Mouse (Mus musculus): ENCODE measurements around the gene Litaf.

The Litaf gene

DNA sequence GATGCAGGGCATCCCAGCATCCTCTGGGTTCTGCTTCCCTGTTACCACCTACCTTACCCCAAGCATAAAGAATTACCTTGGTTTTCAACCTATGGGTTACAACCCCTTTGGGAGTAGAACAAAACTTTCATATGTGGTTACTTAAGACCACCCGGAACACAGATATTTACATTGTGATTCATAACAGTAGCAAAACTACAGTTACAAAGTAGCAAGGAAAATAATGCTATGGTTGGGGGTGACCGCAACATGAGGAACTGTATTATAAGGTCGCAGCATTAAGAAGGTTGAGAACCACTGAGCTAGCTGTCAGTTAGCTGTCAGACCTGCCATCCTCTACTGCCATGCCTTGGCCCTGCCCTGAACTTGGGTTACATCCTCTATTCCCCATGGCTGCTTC, 2.7 kb upstream of the Litaf start:
- in situ Hi-C loops (cut with MboI; ENCODE audit: low sequenced_read_pairs) = no loop called here

DNA sequence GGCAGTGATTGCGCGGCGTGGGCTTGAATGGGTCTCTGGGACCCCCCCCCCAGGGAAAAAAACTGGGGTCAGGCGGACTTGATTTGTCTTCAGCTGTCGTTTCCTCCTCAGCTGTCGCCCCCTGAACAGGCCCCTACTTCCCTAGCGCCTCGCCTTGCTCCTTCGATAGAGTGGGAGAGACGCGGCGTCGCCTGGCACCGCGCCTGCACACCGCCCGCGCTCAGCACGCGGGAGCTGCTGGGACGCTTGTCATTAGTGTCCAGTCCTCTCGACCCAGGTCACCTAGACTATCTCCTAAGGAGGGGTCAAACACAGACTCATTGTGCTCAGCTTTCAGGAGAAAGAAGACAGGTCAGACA, 855 bp upstream of the Litaf start:
- in situ Hi-C loops (cut with MboI; ENCODE audit: low sequenced_read_pairs) = no loop called here

DNA sequence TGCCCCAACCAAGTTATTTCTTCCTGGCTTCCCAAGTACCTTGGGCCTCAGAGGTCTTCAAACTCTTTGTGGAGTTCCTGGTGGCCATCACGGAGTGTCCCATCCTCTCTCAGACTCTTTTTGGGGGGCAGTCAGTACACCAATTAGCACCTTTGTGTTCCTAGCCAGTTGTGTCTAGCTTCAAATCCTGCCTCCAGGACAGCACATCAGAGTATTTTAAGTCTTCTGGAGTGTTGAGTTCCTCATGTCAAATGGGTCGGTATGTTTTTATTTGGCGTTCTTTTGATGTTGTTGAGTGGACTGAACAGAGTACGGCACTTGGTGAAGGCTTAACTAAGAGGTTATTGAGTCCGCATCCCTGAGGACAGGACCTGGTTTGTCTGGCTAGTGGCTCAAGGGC, 526 bp downstream of the Litaf start:
- in situ Hi-C loops (cut with MboI; ENCODE audit: low sequenced_read_pairs) = no loop called here

DNA sequence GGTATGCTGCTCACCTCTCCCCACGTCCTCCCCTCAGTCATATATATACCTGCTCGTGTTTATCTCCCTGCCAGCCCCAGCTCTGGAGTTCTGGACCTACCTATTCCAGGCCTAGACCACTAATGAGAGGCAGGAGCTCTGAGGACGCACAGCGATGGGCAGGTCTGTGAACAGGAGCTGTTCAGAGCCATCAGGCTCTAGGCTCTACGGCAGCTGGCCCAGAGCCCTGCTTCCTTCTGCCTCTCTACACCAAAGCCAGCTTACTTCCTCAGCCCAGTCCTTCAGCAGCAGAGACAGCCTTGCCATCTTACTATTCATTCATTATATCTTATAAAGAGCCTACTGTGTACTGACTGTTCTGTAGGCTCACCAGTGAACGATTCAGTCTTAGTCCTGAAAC, 1.2 kb downstream of the Litaf start:
- in situ Hi-C loops (cut with MboI; ENCODE audit: low sequenced_read_pairs) = no loop called here

DNA sequence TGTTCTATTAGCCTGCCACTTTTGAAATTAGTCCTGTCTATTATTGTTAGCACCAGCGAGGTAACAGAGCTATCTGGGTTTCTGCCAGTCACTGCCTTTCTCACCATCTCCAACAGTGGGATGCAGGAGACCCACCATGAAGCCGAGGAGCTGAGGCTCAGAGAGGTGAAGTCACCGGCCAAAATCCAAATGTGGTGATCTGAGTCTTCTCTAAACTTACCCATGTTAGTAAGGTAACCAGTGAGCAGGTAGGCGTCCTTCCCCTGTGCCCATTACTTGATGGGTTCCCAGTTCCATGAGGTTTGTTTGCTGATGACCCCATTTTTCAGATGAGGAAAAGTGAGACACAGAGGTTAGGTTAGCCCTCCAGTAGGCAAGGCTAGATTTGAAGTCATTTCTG, 1.6 kb downstream of the Litaf start:
- in situ Hi-C loops (cut with MboI; ENCODE audit: low sequenced_read_pairs) = no loop called here

DNA sequence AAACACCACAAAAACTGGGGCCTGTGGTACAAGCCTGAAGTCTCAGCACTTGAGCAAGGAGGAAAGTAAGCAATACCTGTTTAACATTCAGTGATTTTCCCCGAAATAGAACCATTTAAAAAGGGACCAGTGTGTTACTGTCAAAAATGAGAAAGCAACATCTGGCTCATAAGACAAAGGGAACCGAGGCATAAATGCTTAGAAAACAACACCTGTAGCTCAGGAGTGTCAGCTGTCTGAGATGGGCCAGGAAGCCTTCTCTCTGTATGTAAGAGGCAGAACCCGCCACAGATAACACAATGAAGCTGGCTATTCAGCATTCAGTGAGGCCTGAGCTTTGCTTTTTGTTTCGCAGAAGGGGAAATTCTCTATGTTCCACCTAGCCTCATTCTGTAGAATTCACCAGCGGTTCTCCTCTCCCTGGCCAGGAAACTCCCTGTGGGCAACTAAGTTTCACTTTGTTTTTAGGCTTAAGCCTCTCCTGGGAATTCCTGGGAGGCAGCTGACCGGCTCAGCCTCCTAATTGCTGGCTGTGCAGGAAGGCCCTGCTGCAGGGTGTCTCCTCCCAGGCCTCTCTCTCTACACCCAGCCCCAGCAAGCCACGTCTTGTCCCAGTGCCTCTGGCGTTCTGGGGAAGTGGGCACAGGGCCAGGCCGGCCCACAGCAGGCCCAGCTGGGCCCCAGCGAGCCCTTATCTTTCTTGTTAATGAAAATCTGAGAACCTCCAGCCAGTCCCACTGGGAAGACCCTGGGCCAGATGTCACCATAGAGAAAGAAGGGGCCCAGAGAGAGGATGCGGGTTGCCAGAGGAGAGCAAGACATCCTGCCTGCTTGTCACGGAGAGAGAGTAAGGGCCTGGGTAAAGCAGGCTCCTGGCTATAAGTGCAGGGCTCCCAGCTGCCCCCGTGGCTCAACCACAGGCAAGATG, 2.9 kb downstream of the Litaf start:
- in situ Hi-C loops (cut with MboI; ENCODE audit: low sequenced_read_pairs) = no loop called here

DNA sequence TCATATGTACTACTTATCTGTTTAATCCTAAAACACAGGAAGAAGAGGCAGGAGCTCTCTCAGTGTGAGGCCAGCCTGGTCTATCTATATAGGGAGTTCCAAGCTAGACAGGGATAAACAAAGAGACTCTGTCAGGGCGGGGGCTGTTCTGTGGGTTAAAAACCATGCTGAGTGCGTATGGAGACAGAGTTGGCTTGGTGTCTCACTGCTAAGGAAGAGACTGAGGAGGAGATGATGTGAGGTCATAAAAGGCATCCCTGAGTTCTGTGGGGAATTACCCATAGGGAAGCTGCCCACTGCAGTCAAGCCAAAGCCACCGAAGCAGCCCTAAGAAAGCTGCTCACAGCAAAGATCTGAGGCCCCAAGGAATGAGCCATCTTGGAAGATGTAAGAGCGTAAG, 5.3 kb downstream of the Litaf start, which contains the start of gene Snn:
Gene Snn, plus strand, starts transcription at position 301 of the 400 bp plus-strand sequence.
- in situ Hi-C loops (cut with MboI; ENCODE audit: low sequenced_read_pairs) = no loop called here

DNA sequence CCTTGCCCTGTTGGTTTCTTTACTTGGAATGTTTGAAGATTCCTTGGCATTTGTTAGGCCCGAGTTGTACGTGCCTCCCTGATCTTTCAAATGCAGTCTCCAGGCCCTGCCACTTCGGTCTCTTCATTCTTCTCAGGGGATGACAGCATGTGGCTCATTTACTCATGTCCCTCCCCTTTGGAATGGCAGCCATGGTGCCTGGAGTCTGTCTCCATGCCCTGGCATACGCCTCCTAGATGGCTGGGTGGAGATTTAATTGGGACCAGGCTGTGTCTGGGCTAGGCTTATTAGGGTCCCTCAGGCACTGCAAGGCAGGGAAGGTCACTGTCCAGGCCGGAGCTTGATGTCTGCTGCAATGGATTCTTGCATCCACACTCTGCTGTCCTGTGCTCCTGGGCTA, 10.0 kb downstream of the Litaf start:
- in situ Hi-C loops (cut with MboI; ENCODE audit: low sequenced_read_pairs) = no loop called here

DNA sequence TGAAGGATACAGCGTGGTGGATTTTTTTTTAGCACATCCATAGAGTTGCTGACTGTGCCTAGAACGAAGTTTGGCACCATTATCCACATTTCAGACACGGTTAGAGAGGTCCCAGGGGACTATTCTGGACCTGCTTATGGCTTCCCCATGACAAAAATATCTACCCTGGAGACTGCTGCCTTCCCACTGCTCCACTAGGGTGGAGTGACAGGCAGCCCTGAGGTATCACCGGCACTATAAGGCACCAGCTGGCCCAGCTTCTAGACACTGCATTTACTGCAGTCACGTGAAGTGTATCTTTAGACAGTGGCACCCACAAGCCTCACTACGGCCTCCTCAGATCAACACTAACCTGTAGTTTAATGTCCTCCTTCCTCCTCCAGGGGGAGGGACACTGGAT, 11.1 kb downstream of the Litaf start:
- in situ Hi-C loops (cut with MboI; ENCODE audit: low sequenced_read_pairs) = no loop called here

DNA sequence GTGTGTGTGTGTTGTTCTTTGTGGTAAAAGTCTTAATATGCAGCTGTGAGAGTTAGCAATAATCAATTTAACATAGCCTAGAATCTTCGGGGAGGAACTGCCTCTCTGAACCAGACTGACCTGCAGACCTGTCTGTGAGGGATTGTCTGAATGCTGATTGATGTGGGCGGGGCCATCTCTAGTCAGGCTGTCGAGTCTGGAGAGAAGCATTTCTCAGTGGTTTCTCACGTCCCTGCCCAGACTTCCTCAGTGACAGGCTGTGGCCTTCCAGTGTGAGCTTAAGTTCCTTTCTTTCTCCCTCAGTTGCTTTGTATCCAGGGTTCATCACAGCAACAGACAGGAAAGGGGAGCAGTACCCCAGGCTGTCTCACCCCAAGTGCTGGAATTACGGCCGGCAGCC, 11.5 kb downstream of the Litaf start:
- in situ Hi-C loops (cut with MboI; ENCODE audit: low sequenced_read_pairs) = no loop called here

DNA sequence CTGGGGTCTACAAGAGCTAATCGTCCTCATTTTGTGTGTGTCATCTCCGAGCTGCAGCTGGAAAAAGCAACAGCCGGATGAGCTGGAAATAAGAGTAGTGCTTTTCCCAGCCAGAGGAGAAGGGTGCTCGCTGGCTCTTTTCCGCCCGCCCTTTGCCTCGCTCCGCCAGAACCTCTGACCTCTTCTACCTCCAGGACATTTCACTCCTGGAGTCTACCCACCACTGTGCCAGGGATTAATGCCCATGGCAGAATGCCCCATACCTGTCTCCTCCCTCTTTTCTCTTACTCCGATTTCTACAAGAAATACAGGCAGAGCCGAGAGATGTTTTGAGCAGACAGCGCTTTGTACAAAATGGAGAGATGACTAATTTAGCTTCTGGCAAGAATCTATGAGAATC, 14.8 kb downstream of the Litaf start:
- in situ Hi-C loops (cut with MboI; ENCODE audit: low sequenced_read_pairs) = no loop called here

DNA sequence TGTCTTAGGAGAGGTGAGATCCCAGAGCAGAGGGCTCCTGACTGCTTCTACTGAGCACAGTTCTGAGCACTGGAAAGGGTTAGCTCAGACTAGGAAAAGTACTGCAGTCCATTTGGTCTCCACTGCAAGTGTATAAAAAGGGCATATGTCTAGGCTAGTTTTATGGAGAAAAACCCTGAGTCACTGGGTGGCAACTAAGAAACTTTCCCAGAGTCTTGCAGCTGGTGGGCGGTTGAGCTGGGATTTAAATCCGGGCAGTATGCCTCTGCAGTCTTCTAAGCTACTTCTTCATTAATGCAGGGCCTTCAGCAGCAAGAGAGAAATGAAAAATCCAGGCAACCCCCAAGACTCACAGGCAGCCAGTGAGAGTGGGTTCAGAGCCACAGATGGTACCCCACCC, 15.7 kb downstream of the Litaf start:
- in situ Hi-C loops (cut with MboI; ENCODE audit: low sequenced_read_pairs) = no loop called here

DNA sequence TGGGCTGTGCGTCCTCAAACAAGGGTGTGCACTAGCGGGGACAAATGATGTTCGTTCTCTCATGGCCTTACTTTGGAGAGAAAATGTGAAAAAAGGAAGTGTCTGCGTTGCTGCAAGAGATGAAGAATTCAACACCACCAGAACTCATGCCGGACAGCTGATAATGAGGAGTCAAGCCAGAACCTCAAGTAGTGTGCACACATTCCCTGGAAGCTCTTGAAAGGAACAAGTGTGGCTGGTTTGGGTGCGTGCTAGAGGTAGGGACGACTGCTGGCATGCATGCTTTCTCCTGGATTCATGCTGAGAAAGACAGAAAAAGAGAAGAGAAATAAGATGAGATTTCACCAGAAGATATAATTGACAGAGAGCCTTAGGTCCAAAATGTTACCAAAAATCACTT, 18.8 kb downstream of the Litaf start:
- in situ Hi-C loops (cut with MboI; ENCODE audit: low sequenced_read_pairs) = loop anchor here (25.0 kb wide), 2 partner anchors 365 to 485 kb away; no protein-coding TSS in a partner anchor

DNA sequence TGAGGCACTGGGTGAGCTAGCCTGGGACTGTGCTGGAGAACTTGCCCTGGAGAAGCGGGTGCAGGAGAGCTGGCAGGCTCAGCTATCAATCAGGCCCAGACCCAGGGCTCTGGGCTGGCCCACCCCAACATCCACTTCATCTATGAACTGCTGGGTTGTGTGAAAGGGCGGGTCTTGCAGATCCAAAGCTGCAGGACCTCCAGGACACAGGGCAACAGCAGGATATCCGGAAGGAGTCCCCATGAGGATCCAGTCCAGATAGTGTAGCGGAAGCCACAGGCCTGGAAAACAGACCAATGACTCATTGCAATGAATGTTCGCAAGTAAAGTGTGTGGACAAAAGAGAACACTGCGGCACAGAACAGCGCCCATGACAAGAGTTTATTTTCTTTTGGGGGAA, 19.5 kb downstream of the Litaf start:
- in situ Hi-C loops (cut with MboI; ENCODE audit: low sequenced_read_pairs) = loop anchor here (25.0 kb wide), 2 partner anchors 366 to 484 kb away; no protein-coding TSS in a partner anchor

DNA sequence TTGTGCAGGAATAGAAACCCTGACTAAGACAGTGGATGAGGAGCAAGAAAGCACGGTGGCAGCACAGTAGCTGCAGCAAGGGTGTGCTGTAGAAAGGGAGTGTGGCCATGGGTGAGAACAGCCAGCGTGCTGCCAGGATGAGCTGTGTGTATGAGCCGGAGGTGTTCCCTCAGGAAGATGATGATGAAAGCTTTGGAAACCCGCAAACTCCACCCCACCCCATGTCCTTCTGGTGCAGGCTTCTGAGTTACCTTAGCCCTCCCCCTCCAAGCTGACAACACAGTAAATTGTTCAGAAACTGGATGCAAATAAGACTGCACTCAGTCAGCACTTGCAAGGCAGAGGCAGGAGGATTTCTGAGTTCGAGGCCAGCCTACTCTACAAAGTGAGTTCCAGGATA, 22.7 kb downstream of the Litaf start:
- in situ Hi-C loops (cut with MboI; ENCODE audit: low sequenced_read_pairs) = loop anchor here (25.0 kb wide), 2 partner anchors 369 to 481 kb away; no protein-coding TSS in a partner anchor

DNA sequence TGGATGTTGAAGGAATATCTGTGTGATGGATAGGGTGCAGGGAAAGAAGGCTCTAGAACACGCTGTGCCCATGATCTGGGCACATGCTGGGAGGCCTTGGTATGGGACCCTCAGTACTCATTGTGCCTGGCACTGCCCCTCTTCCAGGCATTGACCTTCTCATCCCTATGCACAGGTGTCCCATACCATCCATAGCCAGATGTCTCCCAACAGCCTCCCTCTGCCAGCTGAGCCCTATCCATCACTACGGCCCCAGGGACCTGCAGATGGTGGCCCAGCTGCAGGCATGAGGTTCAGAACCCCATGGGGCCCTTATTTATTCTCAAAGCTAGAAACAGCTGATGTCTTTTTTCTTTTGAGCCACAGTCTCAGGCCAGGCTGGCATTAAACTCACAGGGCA, 25.4 kb downstream of the Litaf start:
- in situ Hi-C loops (cut with MboI; ENCODE audit: low sequenced_read_pairs) = loop anchor here (25.0 kb wide), 2 partner anchors 372 to 478 kb away; no protein-coding TSS in a partner anchor

DNA sequence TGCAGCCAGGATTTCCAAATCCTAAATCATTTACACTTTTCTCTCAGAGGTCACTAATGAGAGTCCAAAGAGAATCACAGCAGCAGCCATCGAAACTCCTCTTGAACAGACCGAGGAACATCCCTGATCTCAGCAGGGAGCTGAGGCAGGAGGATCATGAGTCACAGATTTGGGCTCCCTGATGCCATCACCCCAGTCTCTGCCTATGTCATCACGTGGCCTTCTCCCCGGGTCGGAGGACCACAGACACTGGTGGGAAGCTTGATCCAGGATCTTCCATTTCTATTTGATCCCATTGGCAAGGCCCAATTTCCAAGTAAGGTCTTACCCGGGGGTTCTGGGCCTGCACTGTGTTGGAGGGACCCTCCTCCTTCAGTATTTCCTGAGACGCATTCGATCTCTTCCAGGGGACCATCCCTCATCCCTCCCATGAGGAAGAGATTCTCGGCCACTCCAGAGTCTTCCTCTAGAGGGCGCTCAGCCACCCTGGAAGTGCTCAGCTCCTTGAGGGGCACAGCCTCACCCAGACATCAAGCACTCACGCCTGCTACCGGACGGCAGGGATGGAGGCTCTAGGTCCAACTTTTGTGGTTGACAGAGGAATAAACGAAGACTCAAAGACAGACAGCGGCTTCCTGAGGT, 30.0 kb downstream of the Litaf start:
- in situ Hi-C loops (cut with MboI; ENCODE audit: low sequenced_read_pairs) = loop anchor here (25.0 kb wide), 2 partner anchors 376 to 474 kb away; no protein-coding TSS in a partner anchor

DNA sequence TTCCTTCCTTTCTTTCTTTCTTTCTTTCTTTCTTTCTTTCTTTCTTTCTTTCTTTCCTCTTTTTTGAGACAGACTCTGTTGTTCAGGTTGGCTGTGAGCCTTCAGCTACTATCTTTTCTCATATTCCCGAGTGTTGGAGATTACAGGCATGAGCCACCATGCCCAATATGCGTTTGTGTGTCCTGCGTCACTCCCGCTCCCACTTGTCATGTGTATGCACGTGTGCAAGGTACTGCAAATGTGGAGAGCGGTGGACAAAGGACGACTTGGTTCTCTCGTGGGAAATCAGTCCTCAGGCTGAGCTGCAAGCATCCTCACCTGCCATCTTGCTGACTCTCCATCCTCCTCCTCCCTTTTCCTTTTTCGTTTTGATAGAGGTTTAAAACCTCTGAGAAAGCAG, 30.7 kb downstream of the Litaf start:
- in situ Hi-C loops (cut with MboI; ENCODE audit: low sequenced_read_pairs) = loop anchor here (25.0 kb wide), 2 partner anchors 377 to 473 kb away; no protein-coding TSS in a partner anchor

DNA sequence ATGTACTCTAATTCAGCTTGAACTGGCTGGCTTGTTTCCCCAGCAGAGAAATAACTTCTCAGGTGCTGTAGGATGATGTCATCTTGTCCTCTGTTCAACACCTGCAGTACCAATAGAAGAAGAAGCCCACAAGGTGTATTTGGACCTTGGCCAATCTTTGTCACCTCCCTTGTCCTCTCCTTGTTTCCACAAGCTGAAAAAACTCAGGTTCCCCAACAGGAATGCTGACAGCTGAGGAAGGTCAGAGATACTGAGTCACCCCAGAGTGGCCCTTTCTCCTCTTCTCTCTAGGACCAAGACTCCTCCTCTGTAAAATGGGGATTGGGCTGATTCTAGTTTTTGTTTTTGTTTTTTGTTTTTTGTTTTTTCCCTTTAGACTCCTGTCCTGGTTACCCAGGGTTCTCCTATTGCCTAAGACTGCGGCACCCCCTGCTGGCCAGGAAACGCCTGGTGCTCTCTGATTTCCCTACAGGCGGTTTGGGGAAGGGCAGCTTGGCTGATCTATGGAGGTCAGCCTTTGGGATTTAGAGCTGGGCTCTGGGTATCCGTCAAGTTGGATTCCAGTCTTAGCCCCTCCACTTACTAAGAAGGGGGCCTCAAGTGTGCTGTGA, 31.7 kb downstream of the Litaf start:
- in situ Hi-C loops (cut with MboI; ENCODE audit: low sequenced_read_pairs) = loop anchor here (25.0 kb wide), 2 partner anchors 378 to 472 kb away; no protein-coding TSS in a partner anchor

DNA sequence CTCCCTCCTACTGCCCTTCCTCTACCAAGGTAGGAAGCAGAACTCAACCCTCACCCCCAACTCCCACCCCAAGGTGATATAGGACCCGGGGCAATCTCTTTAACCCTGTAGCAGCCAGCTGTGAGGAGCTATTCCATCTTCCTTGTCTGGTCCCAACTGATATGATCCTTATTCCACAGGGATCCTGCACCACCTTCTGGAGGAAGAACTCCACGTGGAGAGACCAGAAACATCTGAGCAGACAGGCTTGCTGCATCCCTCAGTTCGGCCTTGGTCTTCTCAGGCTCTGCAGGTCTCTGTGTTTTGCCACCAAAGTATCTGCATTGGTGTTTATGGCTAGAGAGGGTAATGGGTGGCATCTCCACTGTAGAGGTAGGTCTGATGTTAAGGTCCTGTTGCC, 34.6 kb downstream of the Litaf start:
- in situ Hi-C loops (cut with MboI; ENCODE audit: low sequenced_read_pairs) = loop anchor here (25.0 kb wide), 2 partner anchors 381 to 469 kb away; no protein-coding TSS in a partner anchor

DNA sequence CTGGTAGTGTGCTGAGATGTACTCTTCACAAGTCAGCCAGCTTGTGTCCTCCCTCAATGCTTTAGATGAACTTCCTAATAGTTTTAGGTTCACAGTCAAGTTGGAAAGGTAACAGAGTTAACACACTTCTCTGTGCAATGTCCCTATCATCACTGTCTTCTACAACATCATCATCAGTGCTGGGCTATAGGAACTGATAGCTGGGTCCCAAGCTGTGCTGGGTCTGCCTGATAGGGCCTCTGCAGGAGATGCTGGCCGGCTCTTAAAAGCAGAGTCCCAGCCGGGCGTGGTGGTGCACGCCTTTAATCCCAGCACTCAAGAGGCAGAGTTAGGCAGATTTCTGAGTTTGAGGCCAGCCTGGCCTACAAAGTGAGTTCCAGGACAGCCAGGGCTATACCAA, 35.1 kb downstream of the Litaf start:
- in situ Hi-C loops (cut with MboI; ENCODE audit: low sequenced_read_pairs) = loop anchor here (25.0 kb wide), 2 partner anchors 381 to 469 kb away; no protein-coding TSS in a partner anchor
